Mouse (Mus musculus) gastrocnemius, adult 18-20 months (tissue): ENCODE data around the gene Gm45808. TPM values are rescaled to one million over a fixed set of nuclear protein-coding genes. Genes with fewer than 3 reads are reported as not detected.
"Not testable (repeated sequence)": the region's sequence is repeated elsewhere in the genome, so short reads cannot be mapped to it uniquely, and the experiment has no call there.

Source experiments
- DNase-seq: peaks from one replicate; pipeline ENCODE4 v3.0.0; 2021; ENCODE audit warnings: low spot score
- total RNA-seq, 2 experiments: library from RNA; stranded (reverse); gene quantifications; 2 replicates each; pipeline ENCODE4 v1.2.3; 2021

The Gm45808 gene
- total RNA-seq, 2 experiments from 2014 or later = 8.1 to 9.6 TPM

GRCm38 (mm10) chr7:45475291-45475969 is 11.2 kb downstream of the Gm45808 start:
- peak; percentile 58 for DNase-seq

- peak; percentile 81 for DNase-seq
Observed at GRCm38 (mm10) chr7:45470869-45471268, 15.7 kb downstream of the Gm45808 start.

- DNase-seq = no peak
Observed at GRCm38 (mm10) chr7:45467090-45467670, 19.4 kb downstream of the Gm45808 start.

GRCm38 (mm10) chr7:45466283-45467089 is 20.1 kb downstream of the Gm45808 start, which contains the start of gene Bax:
Gene Bax, minus strand, starts transcription at chr7:45466898.
- peak; percentile 96 for DNase-seq

GRCm38 (mm10) chr7:45465549-45465948 is 21.1 kb downstream of the Gm45808 start:
- DNase-seq = no peak

- no peak for DNase-seq
Observed at GRCm38 (mm10) chr7:45465112-45465511, 21.5 kb downstream of the Gm45808 start.

- no peak for DNase-seq
Observed at GRCm38 (mm10) chr7:45463987-45464778, 22.4 kb downstream of the Gm45808 start.

- not testable (repeated sequence) for DNase-seq
Observed at GRCm38 (mm10) chr7:45462868-45463267, 23.7 kb downstream of the Gm45808 start.

GRCm38 (mm10) chr7:45462325-45462724 is 24.3 kb downstream of the Gm45808 start:
- no peak for DNase-seq

GRCm38 (mm10) chr7:45461781-45462180 is 24.8 kb downstream of the Gm45808 start:
- DNase-seq = no peak

GRCm38 (mm10) chr7:45461326-45461725 is 25.3 kb downstream of the Gm45808 start:
- no peak for DNase-seq

- peak; percentile 66 for DNase-seq
Observed at GRCm38 (mm10) chr7:45460860-45461314, 25.7 kb downstream of the Gm45808 start.

GRCm38 (mm10) chr7:45460377-45460776 is 26.2 kb downstream of the Gm45808 start:
- DNase-seq = no peak

GRCm38 (mm10) chr7:45459564-45460140 is 27.0 kb downstream of the Gm45808 start, which contains the start of gene Ftl1:
Gene Ftl1, minus strand, starts transcription at chr7:45459884.
- peak; percentile 98 for DNase-seq

- peak; percentile 59 for DNase-seq
Observed at GRCm38 (mm10) chr7:45458748-45459563, 27.7 kb downstream of the Gm45808 start.

GRCm38 (mm10) chr7:45457204-45458060 is 29.2 kb downstream of the Gm45808 start:
- peak; percentile 65 for DNase-seq

- DNase-seq = no peak
Observed at GRCm38 (mm10) chr7:45456721-45457203, 29.8 kb downstream of the Gm45808 start.

GRCm38 (mm10) chr7:45455932-45456696 is 30.5 kb downstream of the Gm45808 start:
- DNase-seq = no peak
